Mouse (Mus musculus) ES-Bruce4 (cell line): ENCODE results near the gene Lag3.

Source experiments
- CTCF ChIP-seq: IDR thresholded peaks from one replicate; pipeline ENCODE4 v1.8.1; 2011; ENCODE audit warnings: low read depth, low read length
- EP300 ChIP-seq: IDR thresholded peaks from 2 replicates; pipeline ENCODE4 v1.6.1; 2011; ENCODE audit warnings: low read depth, low read length; ENCODE audit not compliant: insufficient read depth
- POLR2A ChIP-seq: IDR thresholded peaks from one replicate; pipeline ENCODE4 v1.8.1; 2011; ENCODE audit warnings: low read length; ENCODE audit not compliant: insufficient read depth

- no peak for TF ChIP-seq CTCF
- no peak for TF ChIP-seq POLR2A
- no peak for TF ChIP-seq EP300
Observed at GRCm38 (mm10) chr6:124937493-124937892, 26.0 kb upstream of the Lag3 start.
